23 mouse cellular contexts compared by ENCODE assay signal in genomic region chr9:114671946-114672345, GRCm38 (mm10). TPM values are rescaled to one million over a fixed set of nuclear protein-coding genes. Genes with fewer than 3 reads are reported as not detected.
DNase-seq lines count a peak whose midpoint lies in the region; ATAC-seq and TF ChIP-seq lines count a peak whose summit lies in the region.
"Had no signal": no experiment of that assay in that cellular context is flagged by ENCODE, and none has a peak within 500 bp of the region (broad histone marks: within the 10 kb centered on the region; RNA-seq: fewer than 3 reads in every experiment).

No protein-coding gene starts in this region.

- WGBS in embryonic facial prominence, embryonic 14.5 days, result 50% methylated on average over 1 of the region's 1 CpGs
- 80% methylated on average over 1 of the region's 1 CpGs for WGBS in embryonic facial prominence, embryonic 10.5 days
- 39% methylated on average over 1 of the region's 1 CpGs for WGBS in hindbrain, postnatal 0 days
- 79% methylated on average over 1 of the region's 1 CpGs for WGBS in hindbrain, embryonic 11.5 days
- WGBS in neural tube, embryonic 15.5 days, result 29% methylated on average over 1 of the region's 1 CpGs
- 75% methylated on average over 1 of the region's 1 CpGs for WGBS in kidney, embryonic 15.5 days

- H3K4me1 ChIP-seq in embryonic facial prominence, embryonic 14.5 days (ENCODE audit: control insufficient read depth, insufficient read depth, low read length), result peaks cover 6% of the 10 kb centered on the region; the same call in 1 of the 2 replicates
- peaks cover 14% of the 10 kb centered on the region for H3K4me1 ChIP-seq in embryonic facial prominence, embryonic 10.5 days
- H3K4me1 ChIP-seq in hindbrain, postnatal 0 days (ENCODE audit: insufficient read depth, low read length), result peaks cover 5% of the 10 kb centered on the region
- H3K4me1 ChIP-seq in hindbrain, embryonic 11.5 days (replicated peaks; ENCODE audit: control insufficient read depth, insufficient read depth, low read length), result 0 out of 2 replicates have a peak, but pooled peaks cover 3% of the 10 kb centered on the region
- H3K4me1 ChIP-seq in neural tube, embryonic 15.5 days, result peaks cover 18% of the 10 kb centered on the region
- H3K4me1 ChIP-seq in kidney, embryonic 15.5 days, result peaks cover 10% of the 10 kb centered on the region

- no peak overlapping the region for H3K27ac ChIP-seq in embryonic facial prominence, embryonic 14.5 days (replicated peaks; ENCODE audit: low read depth, low read length)
- H3K27ac ChIP-seq in embryonic facial prominence, embryonic 10.5 days (replicated peaks), result no peak overlapping the region
- 0 out of 2 replicates have a peak overlapping the region, but pooled peaks have one; percentile 91 for H3K27ac ChIP-seq in hindbrain, postnatal 0 days
- no peak overlapping the region for H3K27ac ChIP-seq in hindbrain, embryonic 11.5 days (ENCODE audit: low read depth, low read length)
- H3K27ac ChIP-seq in neural tube, embryonic 15.5 days (replicated peaks), result peak overlapping the region; percentile 89; the same call in 1 of the 2 replicates
- no peak overlapping the region for H3K27ac ChIP-seq in kidney, embryonic 15.5 days
- H3K27ac ChIP-seq: forebrain, embryonic 13.5 days; liver, embryonic 12.5 days had no signal

- TF ChIP-seq CTCF in hindbrain, postnatal 0 days (IDR thresholded peaks at IDR 0.05; ENCODE audit: low read depth), result no peak

- no peak overlapping the region for H3K9ac ChIP-seq in embryonic facial prominence, embryonic 14.5 days (ENCODE audit: low read depth, low read length)
- H3K9ac ChIP-seq in hindbrain, postnatal 0 days (replicated peaks; ENCODE audit: low read length), result no peak overlapping the region
- no peak overlapping the region for H3K9ac ChIP-seq in hindbrain, embryonic 11.5 days (ENCODE audit: low read depth, low read length)
- H3K9ac ChIP-seq in neural tube, embryonic 15.5 days (replicated peaks), result no peak overlapping the region
- no peak overlapping the region for H3K9ac ChIP-seq in kidney, embryonic 15.5 days
- H3K9ac ChIP-seq: liver, embryonic 12.5 days; liver, postnatal 0 days had no signal

- no peaks in the 10 kb centered on the region for H3K27me3 ChIP-seq in embryonic facial prominence, embryonic 14.5 days (replicated peaks; ENCODE audit: control insufficient read depth, insufficient read depth, low read length)
- H3K27me3 ChIP-seq in embryonic facial prominence, embryonic 10.5 days (replicated peaks; ENCODE audit: low read depth, poor library complexity, severe bottlenecking), result peaks cover 5% of the 10 kb centered on the region; the same call in 1 of the 2 replicates
- no peaks in the 10 kb centered on the region for H3K27me3 ChIP-seq in hindbrain, postnatal 0 days (ENCODE audit: insufficient read depth, low read length)
- no peaks in the 10 kb centered on the region for H3K27me3 ChIP-seq in hindbrain, embryonic 11.5 days (ENCODE audit: control insufficient read depth, insufficient read depth, low read length)
- H3K27me3 ChIP-seq in neural tube, embryonic 15.5 days (replicated peaks), result no peaks in the 10 kb centered on the region
- H3K27me3 ChIP-seq in kidney, embryonic 15.5 days, result 0 out of 2 replicates have a peak, but pooled peaks cover 3% of the 10 kb centered on the region
- H3K27me3 ChIP-seq: forebrain, embryonic 13.5 days; midbrain, embryonic 13.5 days; neural tube, embryonic 13.5 days had no signal

- peak; percentile 30 for DNase-seq in embryonic facial prominence, embryonic 14.5 days (ENCODE audit: low spot score)
- no peak for DNase-seq in embryonic facial prominence, embryonic 10.5 days (ENCODE audit: low spot score)
- no peak for DNase-seq in hindbrain, postnatal 0 days (ENCODE audit: low spot score)
- DNase-seq in hindbrain, embryonic 11.5 days (ENCODE audit: low spot score), result no peak
- no peak for DNase-seq in neural tube, embryonic 10.5 days (ENCODE audit: extremely low spot score, low spot score)
- DNase-seq: adrenal gland, postnatal 10 days; gastrocnemius, postnatal 10 days; heart, postnatal 10 days; kidney, adult 11 months; kidney, postnatal 25 days; left cerebral cortex, postnatal 4 days; liver, postnatal 0 days; lung, postnatal 36 days; thymus, postnatal 4 days had no signal

- no peak for ATAC-seq in embryonic facial prominence, embryonic 14.5 days (ENCODE audit: low read depth)
- no peak for ATAC-seq in hindbrain, postnatal 0 days
- ATAC-seq in hindbrain, embryonic 11.5 days (ENCODE audit: low FRiP score), result no peak
- no peak for ATAC-seq in neural tube, embryonic 15.5 days (ENCODE audit: low FRiP score)
- no peak for ATAC-seq in kidney, embryonic 15.5 days (replicated peaks; ENCODE audit: low FRiP score)
- ATAC-seq: liver, embryonic 12.5 days; liver, postnatal 0 days had no signal

- H3K36me3 ChIP-seq in embryonic facial prominence, embryonic 14.5 days (ENCODE audit: control insufficient read depth, insufficient read depth, low read length), result no peaks in the 10 kb centered on the region
- H3K36me3 ChIP-seq in embryonic facial prominence, embryonic 10.5 days (replicated peaks), result no peaks in the 10 kb centered on the region
- H3K36me3 ChIP-seq in hindbrain, postnatal 0 days (ENCODE audit: insufficient read depth, low read length), result no peaks in the 10 kb centered on the region
- no peaks in the 10 kb centered on the region for H3K36me3 ChIP-seq in hindbrain, embryonic 11.5 days (ENCODE audit: control insufficient read depth, insufficient read depth, low read length)
- no peaks in the 10 kb centered on the region for H3K36me3 ChIP-seq in neural tube, embryonic 15.5 days
- H3K36me3 ChIP-seq in kidney, embryonic 15.5 days, result no peaks in the 10 kb centered on the region
- H3K36me3 ChIP-seq: heart, embryonic 10.5 days; hindbrain, embryonic 10.5 days; liver, embryonic 12.5 days; midbrain, embryonic 13.5 days; neural tube, embryonic 13.5 days had no signal

- H3K4me3 ChIP-seq in embryonic facial prominence, embryonic 14.5 days (ENCODE audit: low read depth, low read length), result no peak overlapping the region
- no peak overlapping the region for H3K4me3 ChIP-seq in embryonic facial prominence, embryonic 10.5 days
- no peak overlapping the region for H3K4me3 ChIP-seq in hindbrain, postnatal 0 days (ENCODE audit: low read length)
- no peak overlapping the region for H3K4me3 ChIP-seq in hindbrain, embryonic 11.5 days (ENCODE audit: low read depth, low read length)
- H3K4me3 ChIP-seq in neural tube, embryonic 15.5 days (replicated peaks), result no peak overlapping the region
- no peak overlapping the region for H3K4me3 ChIP-seq in kidney, embryonic 15.5 days (replicated peaks)
- H3K4me3 ChIP-seq: myocyte had no signal

- no peak overlapping the region for H3K4me2 ChIP-seq in embryonic facial prominence, embryonic 14.5 days (ENCODE audit: low read depth, low read length)
- H3K4me2 ChIP-seq in hindbrain, postnatal 0 days (ENCODE audit: low read depth, low read length), result no peak overlapping the region
- no peak overlapping the region for H3K4me2 ChIP-seq in hindbrain, embryonic 11.5 days (replicated peaks; ENCODE audit: low read depth, low read length)
- no peak overlapping the region for H3K4me2 ChIP-seq in neural tube, embryonic 15.5 days
- H3K4me2 ChIP-seq in kidney, embryonic 15.5 days, result no peak overlapping the region

- H3K9me3 ChIP-seq in embryonic facial prominence, embryonic 14.5 days (ENCODE audit: control insufficient read depth, low read length), result no peaks in the 10 kb centered on the region
- H3K9me3 ChIP-seq in embryonic facial prominence, embryonic 10.5 days, result peaks cover 3% of the 10 kb centered on the region; the same call in 1 of the 2 replicates
- H3K9me3 ChIP-seq in hindbrain, postnatal 0 days (ENCODE audit: low read length), result no peaks in the 10 kb centered on the region
- H3K9me3 ChIP-seq in hindbrain, embryonic 11.5 days (ENCODE audit: control insufficient read depth, low read length), result no peaks in the 10 kb centered on the region
- no peaks in the 10 kb centered on the region for H3K9me3 ChIP-seq in neural tube, embryonic 15.5 days (replicated peaks)
- H3K9me3 ChIP-seq in kidney, embryonic 15.5 days (replicated peaks), result no peaks in the 10 kb centered on the region
- H3K9me3 ChIP-seq: forebrain, embryonic 13.5 days; heart, embryonic 10.5 days; hindbrain, embryonic 10.5 days; liver, embryonic 12.5 days; midbrain, embryonic 13.5 days; neural tube, embryonic 13.5 days had no signal

RNA-seq across cellular contexts. Expression of gene Dync1li1, which starts 16.6 kb away (rescaled TPM):
- polyA plus RNA-seq in embryonic facial prominence, embryonic 14.5 days (2014; fragmentation: Nextera tagmentation; extraction: Ambion mirVana), result 33.9 and 34.7 TPM in 2 replicates
- 84.4 and 89.6 TPM in 2 replicates for polyA plus RNA-seq in embryonic facial prominence, embryonic 10.5 days (2016; fragmentation: Nextera tagmentation; extraction: Ambion mirVana)
- 85.6 and 87.7 TPM in 2 replicates for total RNA-seq in hindbrain, postnatal 0 days (2014; rRNA removed)
- polyA plus RNA-seq in hindbrain, postnatal 0 days (2015; fragmentation: Nextera tagmentation; extraction: Ambion mirVana), result 144 and 145 TPM in 2 replicates
- 111 and 129 TPM in 2 replicates for polyA plus RNA-seq in hindbrain, embryonic 11.5 days (2014; fragmentation: Nextera tagmentation; extraction: Ambion mirVana)
- polyA plus RNA-seq in neural tube, embryonic 15.5 days (2015; fragmentation: Nextera tagmentation; extraction: Ambion mirVana), result 124 and 140 TPM in 2 replicates
- 62.2 and 67.5 TPM in 2 replicates for polyA plus RNA-seq in kidney, embryonic 15.5 days (2015; fragmentation: Nextera tagmentation; extraction: Ambion mirVana)

RNA-seq across cellular contexts. Expression of gene Cnot10, which starts 32.0 kb away (rescaled TPM):
- polyA plus RNA-seq in embryonic facial prominence, embryonic 14.5 days (2014; fragmentation: Nextera tagmentation; extraction: Ambion mirVana), result 52.4 and 63.7 TPM in 2 replicates
- 73.2 and 74.3 TPM in 2 replicates for polyA plus RNA-seq in embryonic facial prominence, embryonic 10.5 days (2016; fragmentation: Nextera tagmentation; extraction: Ambion mirVana)
- total RNA-seq in hindbrain, postnatal 0 days (2014; rRNA removed), result 29.6 and 34.2 TPM in 2 replicates
- polyA plus RNA-seq in hindbrain, postnatal 0 days (2015; fragmentation: Nextera tagmentation; extraction: Ambion mirVana), result 45.3 and 48.0 TPM in 2 replicates
- 60.7 and 64.2 TPM in 2 replicates for polyA plus RNA-seq in hindbrain, embryonic 11.5 days (2014; fragmentation: Nextera tagmentation; extraction: Ambion mirVana)
- polyA plus RNA-seq in neural tube, embryonic 15.5 days (2015; fragmentation: Nextera tagmentation; extraction: Ambion mirVana), result 54.2 and 57.8 TPM in 2 replicates
- 66.3 and 68.7 TPM in 2 replicates for polyA plus RNA-seq in kidney, embryonic 15.5 days (2015; fragmentation: Nextera tagmentation; extraction: Ambion mirVana)

RNA-seq across cellular contexts. Expression of gene Cmtm6, which starts 59.0 kb away (rescaled TPM):
- 44.3 and 45.7 TPM in 2 replicates for polyA plus RNA-seq in embryonic facial prominence, embryonic 14.5 days (2014; fragmentation: Nextera tagmentation; extraction: Ambion mirVana)
- 29.5 and 32.8 TPM in 2 replicates for polyA plus RNA-seq in embryonic facial prominence, embryonic 10.5 days (2016; fragmentation: Nextera tagmentation; extraction: Ambion mirVana)
- 15.2 and 17.9 TPM in 2 replicates for total RNA-seq in hindbrain, postnatal 0 days (2014; rRNA removed)
- polyA plus RNA-seq in hindbrain, postnatal 0 days (2015; fragmentation: Nextera tagmentation; extraction: Ambion mirVana), result 23.9 and 24.8 TPM in 2 replicates
- 22.7 and 26.6 TPM in 2 replicates for polyA plus RNA-seq in hindbrain, embryonic 11.5 days (2014; fragmentation: Nextera tagmentation; extraction: Ambion mirVana)
- polyA plus RNA-seq in neural tube, embryonic 15.5 days (2015; fragmentation: Nextera tagmentation; extraction: Ambion mirVana), result 17.9 and 29.2 TPM in 2 replicates
- polyA plus RNA-seq in kidney, embryonic 15.5 days (2015; fragmentation: Nextera tagmentation; extraction: Ambion mirVana), result 56.3 and 57.6 TPM in 2 replicates

Comparison
In these comparisons a context has a peak if more than half of its experiments do, and no peak if none do; other contexts are left out.
1. H3K27ac ChIP-seq: peak in hindbrain, postnatal 0 days (single experiment) and neural tube, embryonic 15.5 days (single experiment); none in embryonic facial prominence, embryonic 14.5 days (single experiment), embryonic facial prominence, embryonic 10.5 days (single experiment), hindbrain, embryonic 11.5 days (single experiment) and kidney, embryonic 15.5 days (single experiment).